Mouse (Mus musculus) embryo, embryonic 9.5 days (tissue): ENCODE measurements around the gene Gm49776.
"Not testable (repeated sequence)": the region's sequence is repeated elsewhere in the genome, so short reads cannot be mapped to it uniquely, and the experiment has no call there.

ENCODE experiments used
- DNase-seq: peaks from one replicate; pipeline ENCODE4 v3.0.0-alpha.2; 2017; ENCODE audit errors: extremely low spot score

Gene Gm49776

DNA sequence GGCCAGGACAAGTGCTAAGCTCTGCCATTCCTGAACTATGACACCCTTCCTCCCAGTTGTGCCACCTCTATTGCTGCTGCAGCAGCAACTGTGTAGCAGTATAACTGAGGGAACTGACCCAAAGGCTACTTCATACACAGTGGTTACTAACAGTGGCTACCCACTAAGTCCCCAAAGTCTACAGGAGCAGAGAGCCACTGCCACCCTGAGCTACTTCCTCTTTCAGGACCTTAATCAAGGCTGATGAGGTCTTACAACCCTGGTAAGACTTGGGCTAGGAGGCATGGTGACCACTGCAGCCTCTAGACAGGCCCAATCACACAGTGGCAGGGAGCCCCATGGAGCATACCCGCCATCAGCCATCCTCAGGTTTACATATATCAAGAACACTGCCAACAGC lies 56.1 kb downstream of the Gm49776 start:
- no peak for DNase-seq

DNA sequence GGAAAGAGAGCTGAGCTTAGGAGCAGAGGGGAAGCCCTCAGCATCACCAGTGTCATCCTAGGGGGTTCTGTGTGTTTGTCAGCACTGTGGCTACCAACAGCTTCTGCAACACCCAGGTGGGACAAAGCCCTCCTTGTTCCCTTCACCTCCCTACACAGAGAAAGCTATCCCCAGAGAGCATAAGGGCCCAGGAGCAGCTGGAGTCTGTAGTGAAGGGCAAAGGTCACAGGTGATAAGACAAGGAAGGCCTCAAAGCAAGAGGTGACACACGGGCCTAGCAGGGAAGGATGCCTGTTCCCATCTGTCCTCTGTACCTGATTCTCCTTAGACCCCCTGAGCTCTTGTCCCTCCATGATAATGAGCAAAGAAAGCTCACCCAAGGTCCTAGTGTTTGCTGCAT lies 56.5 kb downstream of the Gm49776 start:
- no peak for DNase-seq

DNA sequence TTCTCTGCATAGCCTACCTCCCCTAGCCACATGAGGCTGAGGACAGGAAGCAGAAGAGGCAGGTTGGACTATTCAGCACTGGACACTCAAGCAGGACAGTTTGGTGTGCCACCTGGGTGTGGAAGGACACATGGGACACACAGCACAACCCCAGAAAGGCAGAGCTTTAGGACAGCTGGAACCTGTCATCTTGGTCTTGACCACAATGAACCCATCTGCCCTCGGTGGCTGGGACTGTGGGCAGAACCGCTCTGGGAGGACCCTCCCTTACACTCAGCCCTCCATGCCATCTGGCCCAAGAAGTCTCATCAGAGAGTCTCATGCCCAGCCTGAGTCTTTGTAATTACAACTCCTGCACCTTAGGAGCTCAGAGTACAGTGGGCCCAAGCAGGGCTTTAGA lies 58.1 kb downstream of the Gm49776 start:
- no peak for DNase-seq

DNA sequence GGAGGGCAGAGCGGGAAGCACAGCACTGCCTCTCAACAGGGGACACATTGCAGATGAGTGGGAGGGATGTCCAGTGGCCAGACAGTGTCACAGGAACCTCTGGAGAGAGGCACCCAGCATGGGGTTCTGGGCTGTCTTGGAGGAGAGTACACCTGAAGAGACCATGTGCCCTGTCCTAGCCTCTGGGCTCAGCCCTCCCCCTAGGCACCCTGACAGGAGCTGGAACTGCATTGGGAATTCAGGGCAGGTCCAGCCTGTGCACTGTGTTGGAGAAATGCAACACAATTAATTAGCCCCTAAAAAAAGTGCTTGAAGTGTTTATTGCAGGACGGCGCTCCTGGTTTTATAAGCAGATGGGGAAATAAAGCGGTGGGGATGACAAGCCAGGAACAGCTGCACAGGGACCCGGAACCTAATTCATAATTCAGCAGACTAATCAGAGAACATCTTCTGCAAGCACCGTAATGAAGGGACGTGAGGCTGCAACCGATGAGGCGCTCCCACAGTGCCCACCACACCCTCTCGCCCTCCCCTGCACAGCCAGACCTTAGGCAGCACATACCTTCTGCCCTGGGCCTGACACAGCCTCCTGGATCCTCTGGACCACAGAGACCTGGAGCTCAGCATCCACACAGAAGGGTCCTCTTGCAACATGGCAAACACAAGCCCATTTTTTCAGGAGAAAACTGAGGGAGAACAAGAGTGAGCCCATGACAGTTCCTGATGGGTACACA lies 59.6 kb downstream of the Gm49776 start:
- no peak for DNase-seq

DNA sequence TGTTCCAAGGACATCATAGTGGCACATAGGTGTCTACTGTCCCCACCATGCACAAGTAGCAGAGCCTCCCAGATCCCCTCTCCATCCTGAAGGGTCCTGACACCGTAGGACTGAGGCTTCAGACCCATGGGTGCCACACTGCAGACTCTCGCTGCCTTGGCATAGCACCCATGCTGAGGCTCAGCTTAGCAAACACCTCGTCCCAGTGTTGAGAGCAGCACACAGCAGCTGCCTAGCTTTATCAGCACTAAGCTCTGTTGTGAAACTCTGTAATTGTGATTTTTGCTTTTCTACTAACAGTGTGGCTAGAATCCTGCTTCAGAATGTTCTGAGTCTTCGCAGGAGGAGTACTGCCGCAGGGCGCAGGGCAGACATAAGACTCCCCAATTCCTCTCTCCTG lies 60.2 kb downstream of the Gm49776 start:
- DNase-seq: no peak

DNA sequence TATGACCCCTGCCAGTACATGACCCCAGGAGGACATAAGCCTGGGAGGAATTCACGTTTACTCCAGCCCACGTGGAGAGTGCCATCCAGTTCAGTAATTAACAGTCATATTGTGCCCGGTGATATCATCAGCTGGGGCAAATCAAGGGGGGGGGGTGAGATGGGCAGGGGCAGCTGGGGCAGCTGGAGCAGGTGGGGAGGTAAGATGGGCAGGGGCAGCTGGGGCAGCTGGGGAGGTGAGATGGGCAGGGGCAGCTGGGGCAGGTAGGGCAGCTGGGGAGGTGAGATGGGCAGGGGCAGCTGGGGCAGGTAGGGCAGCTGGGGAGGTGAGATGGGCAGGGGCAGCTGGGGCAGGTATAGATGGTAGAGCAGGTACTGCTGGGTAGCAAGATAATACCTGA lies 62.6 kb downstream of the Gm49776 start:
- not testable (repeated sequence) for DNase-seq
